Mouse (Mus musculus) ZHBTc4 (cell line): ENCODE measurements around the gene Sdhc.
A peak's percentile ranks its signal among the peaks of the same experiment; 100 is the strongest.
"Not testable (repeated sequence)": the region's sequence is repeated elsewhere in the genome, so short reads cannot be mapped to it uniquely, and the experiment has no call there.

Experiments
- DNase-seq: peaks from one replicate; pipeline ENCODE4 v3.0.0-alpha.2; 2011; ENCODE audit warnings: low read depth, low spot score

Sdhc gene

DNA sequence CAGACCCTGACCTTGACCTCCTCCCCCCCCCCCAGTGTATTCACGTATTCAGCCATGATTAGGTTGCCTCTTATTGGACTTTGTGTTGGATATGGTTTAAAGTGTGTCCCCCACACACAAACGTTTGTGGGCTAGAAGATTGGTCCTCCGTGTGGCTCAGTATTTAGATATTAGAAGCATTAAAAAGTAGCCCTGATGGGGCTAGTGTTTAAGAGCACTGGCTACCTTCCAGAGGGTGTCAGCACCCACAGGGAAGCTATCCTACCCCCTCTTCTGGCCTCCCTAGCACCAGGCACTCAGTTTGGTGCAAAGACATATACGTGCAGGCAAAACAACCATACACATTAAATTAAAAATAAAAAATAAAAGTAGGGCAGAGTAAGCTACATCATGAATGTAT lies 37.4 kb downstream of the Sdhc start:
- no peak for DNase-seq

DNA sequence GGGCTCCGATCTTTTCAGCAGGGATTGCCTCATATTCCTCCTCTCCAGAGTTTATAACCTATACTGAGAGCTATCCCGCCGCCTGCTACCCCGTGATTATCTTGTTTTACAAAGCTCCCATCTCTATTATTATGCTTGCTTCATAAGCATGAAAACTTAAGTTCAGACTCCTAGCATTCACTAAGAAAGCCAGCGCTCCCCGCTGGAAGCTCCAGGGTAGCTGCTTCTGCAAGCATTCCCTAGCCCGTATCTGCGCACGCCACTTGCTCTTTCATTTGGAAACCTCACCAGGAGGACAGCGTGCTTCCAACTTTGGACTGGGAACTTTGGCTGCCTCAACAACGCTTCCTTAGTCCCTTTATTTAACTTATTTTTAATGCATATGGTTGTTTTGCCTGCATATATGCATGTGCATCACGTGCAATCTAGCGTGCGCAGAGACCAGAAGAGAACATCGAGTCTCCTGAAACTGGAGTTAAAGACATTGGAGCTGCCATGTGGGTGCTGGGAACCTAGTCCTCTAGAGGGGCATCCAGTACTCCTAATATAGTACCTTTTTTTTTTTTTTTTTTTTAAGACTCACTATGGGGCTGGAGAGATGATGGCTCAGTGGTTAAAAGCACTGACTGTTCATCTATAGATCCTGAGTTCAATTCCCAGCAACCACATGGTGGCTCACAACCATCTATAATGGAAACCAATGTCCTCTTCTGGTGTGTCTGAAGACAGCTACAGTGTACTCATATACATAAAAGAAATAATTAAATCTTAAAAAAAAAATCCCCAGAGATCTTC lies 38.4 kb downstream of the Sdhc start:
- peak; percentile 60 for DNase-seq

DNA sequence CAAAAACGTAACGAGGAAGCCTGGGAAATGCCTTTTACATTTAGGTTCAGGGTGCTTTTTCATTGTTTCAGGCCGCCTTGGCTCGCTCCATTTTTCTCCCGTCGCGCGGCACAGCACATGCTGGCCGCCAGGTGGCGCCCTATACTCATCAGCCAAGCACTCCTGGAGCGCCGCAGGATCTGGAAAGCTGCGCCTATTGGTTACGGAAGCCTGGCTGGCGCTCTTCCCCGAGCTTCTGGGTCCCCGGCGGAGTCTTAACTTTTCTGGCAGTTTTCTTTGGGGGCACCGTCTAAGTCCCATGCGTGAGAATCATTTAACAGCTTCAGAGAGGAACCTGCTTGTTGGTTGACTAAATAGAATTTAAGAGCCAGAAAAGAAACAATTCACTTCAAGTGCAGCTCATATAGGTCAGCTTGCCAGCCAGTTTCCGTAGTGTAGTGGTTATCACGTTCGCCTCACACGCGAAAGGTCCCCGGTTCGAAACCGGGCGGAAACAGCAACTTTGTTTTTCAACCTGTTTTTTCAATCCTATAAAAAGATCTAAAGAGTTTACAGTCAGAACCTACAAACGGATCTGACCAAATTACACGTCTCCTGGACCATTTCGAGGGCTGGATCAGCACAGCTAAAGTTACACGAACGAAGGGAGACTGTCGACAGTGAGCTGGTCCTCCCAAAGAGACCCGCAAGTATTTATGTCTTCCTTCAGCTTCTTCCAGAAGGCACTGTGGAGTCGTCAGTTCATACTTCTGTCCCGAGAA lies 39.2 kb downstream of the Sdhc start:
- DNase-seq, result peak; percentile 97

DNA sequence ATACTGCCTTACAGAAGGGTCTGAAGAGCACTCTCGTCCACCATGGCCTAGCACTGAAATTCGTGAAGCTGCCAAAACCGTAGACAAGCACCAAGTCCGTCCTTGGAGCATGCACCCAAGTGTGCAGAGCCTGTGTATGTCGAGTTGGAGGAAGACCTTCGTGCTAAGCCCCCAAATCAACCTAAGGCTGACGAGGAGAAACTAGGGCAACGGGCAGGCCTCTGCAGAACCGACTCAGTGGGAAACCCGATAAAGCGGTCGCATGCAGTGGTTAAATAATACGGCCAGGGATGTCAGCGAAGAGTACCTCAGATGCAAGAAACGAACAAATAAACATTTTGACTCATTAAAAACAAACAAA lies 39.8 kb downstream of the Sdhc start:
- DNase-seq, result no peak

DNA sequence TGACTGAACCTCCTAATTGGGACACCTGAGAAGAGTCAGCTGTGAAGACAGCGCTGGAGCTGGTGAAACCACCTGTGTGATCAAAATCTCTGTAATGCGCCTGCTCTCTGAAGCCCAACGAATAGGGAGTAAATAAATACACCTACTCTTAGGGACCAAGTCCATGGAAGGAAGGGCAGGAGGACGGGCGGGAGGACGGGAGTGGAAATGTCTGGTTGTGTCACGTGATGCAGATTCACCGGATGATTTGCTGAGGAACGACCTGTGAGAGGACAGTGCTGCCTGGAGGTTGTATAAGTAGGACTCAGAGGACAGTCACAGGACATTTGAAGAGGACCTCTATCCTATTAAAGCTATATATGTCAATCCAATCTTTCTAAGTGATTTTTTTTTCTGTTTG lies 40.8 kb downstream of the Sdhc start:
- DNase-seq, result no peak

DNA sequence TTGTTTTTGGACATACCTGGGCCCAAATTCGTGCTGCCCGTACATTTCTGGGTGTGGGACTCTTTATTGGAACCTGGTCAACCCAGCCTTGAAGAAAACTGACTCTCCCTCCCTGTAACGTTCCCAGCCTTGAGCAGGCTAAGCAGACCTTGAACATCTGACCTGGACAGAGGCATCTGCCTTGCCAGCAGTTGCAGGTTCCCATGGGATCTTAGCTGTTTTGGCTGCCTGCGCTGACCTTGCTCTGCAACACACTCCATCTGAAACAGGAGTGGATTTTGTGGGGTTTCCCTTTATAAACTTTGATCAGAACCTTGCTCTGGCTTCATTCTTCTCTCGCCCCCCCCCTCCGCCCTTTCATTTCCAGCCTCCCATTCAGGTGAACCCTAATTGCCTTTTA lies 45.2 kb downstream of the Sdhc start:
- DNase-seq, result no peak

DNA sequence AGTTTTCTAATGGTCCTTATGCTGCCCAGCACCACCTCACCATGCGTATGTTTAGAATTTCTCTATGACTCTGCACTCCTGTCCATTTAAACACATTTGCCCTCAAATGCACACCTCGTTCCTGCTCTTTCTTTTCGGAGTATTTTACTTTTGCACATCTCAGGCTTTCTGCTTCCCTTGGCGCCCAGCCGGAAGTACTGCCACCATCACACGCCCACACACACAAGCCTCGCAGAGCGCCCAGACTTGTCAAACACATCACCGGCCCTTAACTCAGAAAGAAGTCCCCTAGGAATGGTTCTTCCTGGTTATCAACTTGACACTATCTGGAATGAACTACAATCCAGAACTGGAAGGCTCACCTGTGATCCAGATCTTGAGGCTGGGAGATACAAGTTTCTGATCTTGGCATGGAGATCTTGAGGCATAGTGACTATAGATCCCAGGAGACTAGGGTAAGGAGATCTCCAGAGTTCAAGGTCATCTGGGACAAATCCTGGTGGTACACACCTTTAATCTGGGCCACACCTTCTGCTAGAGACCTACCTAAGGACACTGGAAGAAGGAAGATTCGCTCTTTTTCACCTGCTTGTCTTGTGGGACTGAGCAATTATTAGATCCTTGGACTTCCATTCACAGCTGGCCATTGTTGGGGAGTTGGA lies 47.1 kb downstream of the Sdhc start:
- DNase-seq, result peak; percentile 84

DNA sequence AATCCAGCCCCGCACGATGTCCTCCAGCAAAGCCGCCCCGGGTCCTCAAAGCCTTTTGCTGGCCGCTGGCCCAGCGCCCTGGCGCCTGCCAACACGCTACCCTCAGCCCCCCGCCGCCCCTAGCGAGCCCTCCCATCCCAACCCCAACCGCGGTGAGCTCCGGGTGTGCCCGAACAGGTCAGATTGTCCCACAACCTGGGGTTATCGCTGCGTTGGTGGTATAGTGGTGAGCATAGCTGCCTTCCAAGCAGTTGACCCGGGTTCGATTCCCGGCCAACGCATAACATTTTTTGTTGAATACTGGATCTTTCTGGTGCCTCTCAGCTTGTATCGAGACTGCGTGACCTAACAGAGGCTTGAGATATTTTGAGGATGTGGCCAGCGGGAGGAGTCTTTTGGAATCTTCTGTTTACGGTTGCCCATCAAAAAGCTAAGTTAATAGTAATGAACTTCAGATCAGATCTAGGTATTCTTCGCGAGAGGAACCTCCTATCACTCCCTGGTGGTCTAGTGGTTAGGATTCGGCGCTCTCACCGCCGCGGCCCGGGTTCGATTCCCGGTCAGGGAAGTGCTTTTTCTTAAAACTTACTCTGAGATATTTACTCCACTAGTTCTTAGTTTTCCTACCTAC lies 47.7 kb downstream of the Sdhc start:
- peak; percentile 91 for DNase-seq

DNA sequence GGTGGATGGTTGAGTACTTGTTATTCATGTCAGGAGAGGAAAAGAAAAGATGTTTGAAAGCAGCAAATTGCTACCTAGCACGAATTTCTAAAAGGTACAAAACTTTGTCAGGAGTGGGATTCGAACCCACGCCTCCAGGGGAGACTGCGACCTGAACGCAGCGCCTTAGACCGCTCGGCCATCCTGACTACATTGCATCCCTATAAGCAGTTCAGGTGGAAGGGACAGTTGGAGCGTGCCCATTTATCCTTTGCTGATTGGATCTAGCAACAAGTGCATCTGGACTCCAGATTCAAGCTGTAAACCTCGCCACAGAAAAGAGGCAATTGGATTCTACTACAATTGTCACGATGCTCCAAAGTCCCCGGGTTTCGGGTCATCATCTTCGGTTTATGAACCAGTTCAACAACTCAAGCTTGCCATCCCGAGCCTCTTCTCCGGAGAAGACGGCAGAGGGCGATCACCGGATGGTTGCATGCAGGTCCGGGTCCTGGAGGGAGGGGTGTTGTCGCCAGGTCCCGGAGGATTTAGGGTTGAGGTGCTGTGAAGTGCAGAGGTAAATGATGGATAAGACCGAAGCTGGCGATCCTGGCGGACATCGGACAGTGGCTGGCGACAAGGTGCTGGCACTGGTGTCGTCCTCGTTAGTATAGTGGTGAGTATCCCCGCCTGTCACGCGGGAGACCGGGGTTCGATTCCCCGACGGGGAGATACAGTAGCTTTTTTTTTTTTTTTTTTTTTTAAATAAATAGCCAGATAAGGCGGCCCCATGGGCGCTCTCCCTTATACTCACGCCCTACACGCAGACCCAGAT lies 48.5 kb downstream of the Sdhc start:
- peak; percentile 90 for DNase-seq

DNA sequence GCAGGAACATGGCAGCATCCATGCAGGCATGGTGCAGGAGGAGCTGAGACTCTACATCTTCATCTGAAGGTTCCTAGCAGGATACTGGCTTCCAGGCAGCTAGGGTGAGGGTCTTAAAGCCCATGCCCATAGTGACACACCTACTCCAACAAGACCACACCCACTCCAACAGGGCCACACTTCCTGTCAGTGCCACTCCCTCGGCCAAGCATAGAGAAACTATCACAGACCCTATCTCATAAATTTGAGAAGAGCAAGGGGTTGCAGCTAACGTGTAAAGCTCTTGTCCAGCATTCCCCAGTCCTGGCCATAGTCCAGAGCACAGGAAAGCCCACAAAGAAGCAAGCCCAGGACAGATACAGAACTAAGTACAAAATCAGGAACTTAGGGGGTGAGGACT lies 49.4 kb downstream of the Sdhc start:
- no peak for DNase-seq

DNA sequence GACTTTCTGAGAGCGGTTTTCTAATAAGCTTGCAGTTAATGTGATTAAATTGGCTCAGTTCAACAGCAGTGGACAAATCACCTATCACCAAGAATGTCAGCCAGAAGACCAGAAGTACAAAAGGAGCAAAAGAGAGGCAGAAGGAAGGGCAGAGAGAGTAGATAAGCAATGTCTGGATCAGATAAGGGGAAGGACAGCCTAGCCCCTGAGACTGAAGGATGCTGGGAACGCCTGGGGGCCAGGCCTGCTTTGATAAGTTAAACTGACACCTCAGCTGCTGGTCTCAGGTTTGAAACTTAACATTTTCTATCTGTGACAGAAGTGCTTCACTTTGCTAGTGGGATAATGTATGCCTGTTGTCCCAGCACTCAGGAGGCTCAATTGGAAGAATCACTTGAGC lies 52.8 kb downstream of the Sdhc start:
- DNase-seq, result no peak

DNA sequence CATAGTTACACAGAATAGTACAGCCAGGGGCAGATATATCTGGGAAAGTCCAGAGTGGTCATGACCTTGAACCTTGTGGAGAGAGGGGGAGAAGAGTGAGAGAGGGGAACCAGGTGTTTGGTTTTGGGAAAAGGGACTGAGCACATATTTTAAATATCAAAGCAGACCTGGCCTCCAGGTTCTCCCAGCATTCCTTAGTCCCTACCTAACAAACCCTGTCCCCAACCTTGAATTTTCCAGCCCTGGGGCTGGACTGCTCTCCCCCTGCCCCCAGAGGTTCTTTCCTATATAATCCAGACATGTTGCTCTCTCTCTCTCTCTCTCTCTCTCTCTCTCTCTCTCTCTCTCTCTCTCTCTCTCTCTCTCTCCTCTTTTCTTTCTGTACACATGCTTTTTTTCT lies 53.3 kb downstream of the Sdhc start:
- DNase-seq, result no peak

DNA sequence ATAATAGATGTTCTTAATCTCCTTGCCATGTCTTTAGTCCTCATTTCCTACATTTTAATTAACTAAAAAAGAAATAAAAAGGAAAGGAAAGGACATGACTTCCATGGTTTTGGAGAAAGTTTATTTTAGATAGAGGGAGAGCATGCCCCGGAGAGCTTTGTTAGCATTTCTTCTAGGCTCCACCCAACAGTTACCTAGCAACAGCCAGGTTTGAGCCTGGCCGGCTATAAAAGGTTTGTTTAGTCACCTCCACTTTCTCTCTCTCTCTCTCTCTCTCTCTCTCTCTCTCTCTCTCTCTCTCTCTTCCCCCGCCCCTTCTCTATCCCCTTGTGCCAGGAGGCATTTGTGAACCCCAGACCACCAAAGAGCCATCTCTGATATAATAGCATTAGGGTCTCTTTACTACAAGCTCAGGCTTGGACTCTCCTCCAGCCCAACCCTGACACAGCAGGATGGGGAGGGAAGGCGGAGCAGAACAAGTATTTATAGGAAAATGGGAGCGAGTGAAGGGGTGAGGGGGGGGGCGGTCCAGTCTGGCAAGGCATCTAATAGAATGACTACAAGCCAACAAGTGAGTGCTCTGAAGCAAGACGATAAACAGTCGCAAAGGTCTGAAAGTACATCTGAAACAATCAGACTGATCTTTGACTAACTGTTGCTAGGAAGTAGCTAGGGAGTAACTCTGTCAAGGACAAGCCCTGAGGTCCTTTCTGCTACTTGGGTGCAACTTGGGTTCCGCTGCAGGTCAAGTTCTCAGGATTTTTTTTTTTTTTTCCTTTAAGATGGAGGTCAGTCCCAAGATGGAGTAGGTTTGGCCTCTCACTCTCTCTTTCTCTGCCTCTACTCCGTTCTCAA lies 54.1 kb downstream of the Sdhc start:
- peak; percentile 54 for DNase-seq

DNA sequence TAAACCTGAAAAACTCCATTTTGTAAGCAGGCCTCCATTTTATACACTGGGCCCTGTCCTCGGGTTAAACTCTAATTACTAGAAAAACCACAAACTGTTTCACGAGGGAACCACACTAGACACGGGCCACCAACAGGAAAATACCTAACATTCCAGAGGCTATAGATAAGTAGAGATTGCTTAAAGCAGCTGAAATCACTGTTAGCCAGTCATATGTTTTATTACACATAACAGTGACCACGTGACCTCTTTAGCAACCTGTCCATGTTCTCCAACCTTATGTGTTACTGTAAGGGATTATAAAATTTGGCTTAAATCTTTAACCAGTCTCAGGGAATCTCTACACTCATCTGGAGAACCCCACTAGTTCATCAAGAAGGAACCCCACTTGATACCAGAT lies 56.0 kb downstream of the Sdhc start:
- DNase-seq, result no peak

DNA sequence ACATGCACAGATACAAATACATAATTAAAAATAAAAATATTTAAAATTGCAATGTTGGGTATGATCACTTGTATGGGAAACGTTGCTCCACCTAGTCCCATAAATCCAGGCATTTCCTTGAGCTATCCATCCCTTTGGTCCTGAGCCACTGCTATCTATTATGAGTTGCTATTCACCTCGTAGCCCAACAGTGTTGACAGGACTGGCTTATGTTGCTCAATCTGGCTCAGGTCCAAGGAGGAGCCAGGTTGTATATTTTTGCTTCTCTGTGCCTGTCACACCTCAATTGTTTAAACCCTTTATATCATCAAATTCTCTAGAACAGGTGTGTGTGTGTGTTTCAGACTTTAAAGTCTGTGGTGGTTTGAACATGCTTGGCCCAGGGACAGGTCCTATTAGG lies 59.6 kb downstream of the Sdhc start:
- no peak for DNase-seq

DNA sequence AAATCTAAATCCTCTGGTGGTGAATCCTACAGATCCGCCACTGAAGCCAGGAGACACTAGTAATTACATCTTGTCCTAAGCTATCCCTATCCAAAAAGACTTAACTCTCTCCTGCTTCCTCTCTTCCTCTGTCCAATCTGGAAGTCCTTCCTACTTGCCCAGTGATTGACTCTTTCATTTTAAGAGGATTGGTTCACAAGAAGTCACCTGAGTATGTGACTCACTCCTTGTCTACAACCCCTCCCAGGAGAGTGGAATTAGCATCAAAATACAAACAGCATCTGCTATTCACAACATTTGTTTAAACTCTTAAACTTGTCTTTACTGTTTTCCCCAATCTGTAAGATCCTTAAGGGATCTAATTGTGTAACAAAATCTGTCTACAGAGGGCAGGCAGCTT lies 60.5 kb downstream of the Sdhc start:
- DNase-seq, result peak; percentile 85

DNA sequence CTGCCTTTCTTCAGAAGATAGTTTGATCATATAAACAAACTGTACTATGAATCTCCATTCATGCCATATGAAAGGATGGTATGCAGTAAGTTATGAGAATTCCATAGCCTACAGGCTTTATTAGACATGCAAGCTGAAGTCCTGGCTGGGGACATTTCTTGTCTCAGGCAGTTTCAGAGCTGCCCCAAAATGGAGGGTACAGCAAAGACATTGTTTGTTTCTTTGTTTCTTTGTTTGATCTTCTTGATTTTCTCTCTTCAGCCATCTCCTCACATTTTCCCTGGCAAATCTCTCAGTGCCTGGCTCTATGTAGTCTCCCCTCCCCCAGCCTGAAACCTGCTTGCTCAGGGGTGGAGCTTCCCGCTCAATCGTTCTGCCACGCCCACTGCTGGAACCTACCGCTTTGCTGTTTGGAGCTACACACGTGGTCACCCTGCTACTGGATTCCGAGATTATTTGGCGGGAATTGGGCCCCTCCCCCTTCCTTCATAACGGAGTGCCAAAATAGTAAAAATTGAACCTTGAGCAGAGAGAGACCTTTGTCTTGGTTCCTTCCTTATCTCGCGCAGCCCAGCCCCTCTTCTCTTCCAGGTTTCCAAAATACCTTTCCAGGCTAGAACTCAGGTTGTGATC lies 62.0 kb downstream of the Sdhc start:
- DNase-seq, result peak; percentile 57

DNA sequence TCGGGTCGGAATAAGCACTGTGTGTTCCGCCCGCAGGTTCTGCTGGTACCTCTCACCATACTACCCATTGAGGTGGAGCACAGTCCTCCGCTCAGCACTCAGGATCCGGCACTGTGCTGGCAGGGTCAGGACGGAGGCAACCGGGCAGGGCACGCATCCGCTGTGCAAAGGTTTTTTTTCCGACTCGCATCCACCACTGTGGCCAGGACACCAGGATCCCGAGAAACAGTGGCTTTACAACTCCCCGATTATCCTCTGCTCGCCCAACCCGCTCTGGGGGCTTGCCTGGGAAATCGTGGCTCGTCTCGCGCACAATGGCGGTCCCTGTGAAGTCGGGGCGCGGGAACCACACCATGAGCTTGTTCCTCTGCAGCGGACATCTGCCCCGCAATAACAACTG lies 64.7 kb downstream of the Sdhc start:
- DNase-seq, result no peak

DNA sequence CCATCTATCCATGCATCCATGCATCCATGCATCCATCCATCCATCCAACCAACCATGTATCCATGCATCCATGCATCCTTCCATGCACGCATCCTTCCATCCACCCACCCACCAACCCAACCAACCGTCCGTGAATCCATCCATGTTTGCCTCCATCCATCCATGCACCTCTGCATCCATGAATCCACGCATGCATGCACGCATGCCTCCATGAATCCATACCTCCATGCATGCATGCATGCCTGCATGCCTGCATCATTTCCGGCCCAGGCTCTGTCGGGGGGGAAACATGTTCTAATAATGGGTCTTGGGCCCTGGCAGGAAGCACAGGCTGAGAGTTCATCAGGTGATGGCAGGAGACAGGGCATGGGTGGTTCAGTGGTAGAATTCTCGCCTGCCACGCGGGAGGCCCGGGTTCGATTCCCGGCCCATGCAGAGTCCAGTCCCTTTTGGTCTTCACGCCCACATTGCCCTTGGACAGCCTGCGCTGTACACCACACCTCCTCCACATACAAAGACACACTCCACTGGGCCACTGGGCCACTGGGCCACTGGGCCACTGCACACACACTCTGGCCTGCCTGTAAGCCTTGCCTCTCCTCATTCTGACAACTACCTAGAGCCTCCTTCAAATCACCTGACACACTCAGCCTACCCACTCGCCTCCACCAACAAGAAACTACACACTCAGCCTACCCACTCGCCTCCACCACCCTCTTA lies 68.7 kb downstream of the Sdhc start:
- DNase-seq, result not testable (repeated sequence)
